Mouse (Mus musculus) forebrain, postnatal 0 days (tissue): ENCODE measurements around the gene Lpar1. TPM values are rescaled to one million over a fixed set of nuclear protein-coding genes. Genes with fewer than 3 reads are reported as not detected.

ENCODE experiments used
- ATAC-seq: fragments of 200-750 bp; cut with Nextera tagmentation; 2 replicates; pipeline ENCODE4 v1.8.0; 2017; ENCODE audit warnings: mild to moderate bottlenecking, moderate library complexity
- DNase-seq: peaks from one replicate; pipeline ENCODE4 v3.0.0-alpha.2; 2015
- H3K27ac ChIP-seq: fragments of 300-500 bp; sonication (generic); 2 replicates; pipeline ENCODE4 v1.5.1; 2014; ENCODE audit warnings: low read depth, mild to moderate bottlenecking, antibody characterized with exemption, low read length, moderate library complexity, mixed read lengths
- H3K27me3 ChIP-seq: fragments of 300-500 bp; sonication (generic); 2 replicates; pipeline ENCODE4 v1.6.1; 2014; ENCODE audit warnings: mild to moderate bottlenecking, low read length, mixed read lengths; ENCODE audit not compliant: insufficient read depth
- H3K36me3 ChIP-seq: fragments of 300-500 bp; sonication (generic); 2 replicates; pipeline ENCODE4 v1.6.1; 2014; ENCODE audit warnings: mild to moderate bottlenecking, moderate library complexity; ENCODE audit not compliant: insufficient read depth
- H3K4me1 ChIP-seq: fragments of 300-500 bp; sonication (generic); 2 replicates; pipeline ENCODE4 v1.6.1; 2014; ENCODE audit warnings: antibody characterized with exemption; ENCODE audit not compliant: insufficient read depth
- H3K4me2 ChIP-seq: fragments of 300-500 bp; sonication (generic); 2 replicates; pipeline ENCODE4 v1.6.1; 2014; ENCODE audit warnings: low read depth, mild to moderate bottlenecking, moderate library complexity
- H3K4me3 ChIP-seq: fragments of 300-500 bp; sonication (generic); 2 replicates; pipeline ENCODE4 v1.5.1; 2014; ENCODE audit warnings: low read depth, low read length, mixed read lengths
- H3K9ac ChIP-seq: fragments of 300-500 bp; sonication (generic); 2 replicates; pipeline ENCODE4 v1.6.1; 2014; ENCODE audit warnings: mild to moderate bottlenecking
- H3K9me3 ChIP-seq: fragments of 300-500 bp; sonication (generic); 2 replicates; pipeline ENCODE4 v1.6.1; 2016; ENCODE audit warnings: low read length
- CTCF ChIP-seq: sonication (generic); IDR thresholded peaks from 2 replicates; pipeline ENCODE4 v1.5.1; 2016; ENCODE audit warnings: antibody characterized with exemption, control low read depth, low read depth
- WGBS: fragments of 180-500 bp; shearing (Covaris S2); extraction: QIAGEN DNeasy Blood & Tissue Kit; methylation state at CpG from one replicate; pipeline ENCODE4 v1.1.7; 2014; 5-methylcytosine and 5-hydroxymethylcytosine counted together
- polyA plus RNA-seq: library from polyadenylated mRNA; unstranded; fragments of >200 nt; fragmentation: Nextera tagmentation; extraction: Ambion mirVana; gene quantifications from 2 replicates; pipeline ENCODE4 v1.2.1, GENCODE M21; 2015
- total RNA-seq: library from RNA; depleted of rRNA; stranded (reverse); fragments of >200 nt; gene quantifications from 2 replicates; pipeline ENCODE4 v1.2.3, GENCODE M21; 2014

Gene Lpar1
- total and polyA plus RNA-seq, 2 experiments from 2014 or later: 17.3 to 26.2 TPM

DNA sequence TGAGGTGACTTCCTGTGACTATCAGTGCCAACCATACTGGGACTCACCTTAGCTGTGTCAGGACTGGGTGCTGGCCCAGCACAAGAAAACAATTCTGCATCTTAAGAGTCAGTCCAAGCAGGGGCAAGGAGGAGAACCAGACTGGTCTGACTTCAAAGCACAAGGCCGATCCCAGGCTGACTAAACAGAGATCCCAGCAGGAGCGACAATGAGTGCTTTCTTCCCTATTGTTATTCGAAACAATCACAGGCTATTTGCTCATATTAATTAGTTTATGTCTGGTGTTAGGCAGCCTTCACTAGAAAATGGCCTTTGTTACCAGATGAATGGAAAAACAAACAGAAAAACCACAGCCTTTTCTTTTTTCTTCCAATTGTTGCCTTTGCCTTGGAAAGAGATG lies 54.5 kb downstream of the Lpar1 start:
- Histone ChIP-seq H3K27ac (no peak overlapping the region), H3K36me3 (no peaks in the 10 kb centered on the region), H3K27me3 (no peaks in the 10 kb centered on the region), H3K4me2 (no peak overlapping the region), H3K9me3 (no peaks in the 10 kb centered on the region), H3K4me3 (no peak overlapping the region), H3K4me1 (no peaks in the 10 kb centered on the region), H3K9ac (no peak overlapping the region)
- ATAC-seq: no peak
- no peak for DNase-seq
- no peak for TF ChIP-seq CTCF
- WGBS: 44% methylated on average over 3 of the region's 3 CpGs

DNA sequence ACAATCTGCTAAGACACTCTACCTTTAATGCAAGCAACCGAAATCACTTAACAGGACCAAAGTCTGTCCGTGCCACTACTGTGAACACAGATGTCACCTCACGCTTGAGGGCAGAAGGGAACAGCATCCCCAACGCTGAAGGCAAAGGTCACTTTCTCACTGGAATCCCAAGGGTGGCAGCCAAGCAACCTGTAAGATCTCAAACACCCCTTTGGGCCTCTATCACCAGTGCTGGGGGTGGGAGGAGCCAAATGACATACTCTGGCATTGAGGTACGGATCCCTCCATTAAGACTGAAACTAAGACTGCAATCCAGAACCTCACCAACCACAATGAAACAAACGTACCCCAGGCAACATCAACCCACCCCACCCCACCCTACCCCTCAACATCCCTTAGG lies 55.0 kb downstream of the Lpar1 start:
- no peak for ATAC-seq
- Histone ChIP-seq H3K9ac (no peak overlapping the region), H3K4me2 (no peak overlapping the region), H3K27ac (no peak overlapping the region), H3K4me3 (no peak overlapping the region), H3K9me3 (no peaks in the 10 kb centered on the region), H3K27me3 (no peaks in the 10 kb centered on the region), H3K36me3 (no peaks in the 10 kb centered on the region), H3K4me1 (no peaks in the 10 kb centered on the region)
- WGBS: 70% methylated on average over 6 of the region's 6 CpGs
- no peak for TF ChIP-seq CTCF
- DNase-seq: no peak

DNA sequence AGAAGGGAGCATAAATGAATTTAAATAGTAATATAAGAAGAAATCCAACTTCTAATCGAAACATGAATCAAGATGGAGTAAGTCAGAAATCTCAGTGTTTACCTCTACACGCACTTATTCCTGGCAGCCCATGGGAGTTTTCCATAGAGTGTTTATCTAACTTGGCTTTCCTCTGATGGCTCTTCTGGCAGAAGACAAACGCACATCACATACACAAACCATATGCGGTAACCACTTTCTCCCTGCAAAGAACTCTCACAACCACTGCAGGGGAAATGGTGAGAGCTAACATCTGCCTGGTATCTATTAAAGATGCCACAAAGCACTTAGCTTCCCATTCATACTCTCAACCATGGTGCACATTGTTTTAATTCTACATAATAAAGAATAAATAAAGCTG lies 56.4 kb downstream of the Lpar1 start:
- Histone ChIP-seq H3K36me3 (no peaks in the 10 kb centered on the region), H3K4me3 (no peak overlapping the region), H3K27ac (no peak overlapping the region), H3K4me1 (no peaks in the 10 kb centered on the region), H3K9me3 (no peaks in the 10 kb centered on the region), H3K4me2 (no peak overlapping the region), H3K27me3 (no peaks in the 10 kb centered on the region), H3K9ac (no peak overlapping the region)
- no peak for TF ChIP-seq CTCF
- 84% methylated on average over 4 of the region's 4 CpGs for WGBS
- DNase-seq (no peak), ATAC-seq (no peak)

DNA sequence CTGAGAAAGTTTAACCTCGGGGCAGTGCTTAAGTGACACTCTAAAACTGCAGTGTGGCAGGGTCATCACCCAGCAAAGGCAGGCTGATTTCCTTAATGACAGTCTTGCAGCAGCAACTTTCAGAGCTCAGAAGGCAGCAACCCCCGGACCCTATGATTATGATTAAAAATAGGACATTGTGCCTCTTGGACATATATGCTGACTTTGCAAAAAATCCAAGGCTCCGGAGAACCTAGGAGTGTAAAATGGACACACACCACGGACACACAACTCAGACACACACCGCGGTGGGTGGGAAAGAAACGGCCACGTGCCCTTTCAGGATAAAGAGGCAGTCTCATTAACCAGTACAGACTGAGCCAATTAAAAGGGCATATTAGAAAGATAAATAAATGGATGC lies 57.0 kb downstream of the Lpar1 start:
- Histone ChIP-seq H3K9ac (no peak overlapping the region), H3K4me3 (no peak overlapping the region), H3K36me3 (no peaks in the 10 kb centered on the region), H3K4me2 (no peak overlapping the region), H3K27ac (no peak overlapping the region), H3K27me3 (no peaks in the 10 kb centered on the region), H3K9me3 (no peaks in the 10 kb centered on the region), H3K4me1 (no peaks in the 10 kb centered on the region)
- WGBS: 71% methylated on average over 8 of the region's 8 CpGs
- TF ChIP-seq CTCF: no peak
- DNase-seq (no peak), ATAC-seq (no peak)

DNA sequence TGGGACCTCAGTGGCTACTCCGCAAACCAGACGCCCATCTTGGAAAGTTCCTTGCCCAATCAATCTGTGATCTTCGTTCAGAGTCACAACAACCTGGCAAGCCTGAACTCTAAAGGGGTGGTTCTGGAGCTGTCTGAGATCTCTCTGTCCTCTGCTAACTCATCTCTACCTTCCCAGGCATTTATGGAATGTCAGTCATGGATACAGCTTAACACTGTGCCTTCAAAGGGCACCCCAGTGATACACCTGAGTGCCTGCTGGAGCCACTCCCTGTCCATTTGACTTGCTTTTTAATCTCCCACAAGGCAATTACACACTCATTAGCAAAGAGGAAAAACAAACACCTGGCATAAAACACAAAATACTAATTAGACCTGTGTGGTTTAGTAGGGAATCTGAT lies 62.0 kb downstream of the Lpar1 start:
- Histone ChIP-seq H3K9ac (no peak overlapping the region), H3K4me1 (no peaks in the 10 kb centered on the region), H3K27ac (no peak overlapping the region), H3K4me2 (no peak overlapping the region), H3K27me3 (no peaks in the 10 kb centered on the region), H3K36me3 (no peaks in the 10 kb centered on the region), H3K9me3 (no peaks in the 10 kb centered on the region), H3K4me3 (no peak overlapping the region)
- DNase-seq (no peak), ATAC-seq (no peak)
- WGBS: 75% methylated on average over 3 of the region's 3 CpGs
- TF ChIP-seq CTCF: no peak

DNA sequence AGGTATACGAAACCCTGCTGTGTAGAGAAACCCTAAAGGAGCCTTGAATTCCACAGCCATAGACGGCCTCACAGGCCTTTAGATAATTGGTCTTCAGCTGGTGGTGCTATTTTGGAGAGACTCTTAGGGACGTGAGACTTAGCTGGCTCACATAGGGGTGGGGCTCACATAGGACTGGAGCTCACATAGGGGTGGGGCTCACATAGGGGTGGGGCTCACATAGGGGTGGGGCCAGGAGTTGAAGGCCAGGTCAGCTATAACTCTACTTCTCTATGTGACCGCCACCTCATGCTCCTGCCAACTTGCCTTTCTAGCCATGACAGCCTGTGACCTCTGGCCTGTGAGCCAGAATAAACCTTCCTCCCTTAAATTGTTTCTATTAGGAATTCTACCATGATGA lies 63.3 kb downstream of the Lpar1 start:
- H3K27me3 ChIP-seq: no peaks in the 10 kb centered on the region
- H3K9ac ChIP-seq: no peak overlapping the region
- 86% methylated on average over 4 of the region's 4 CpGs for WGBS
- no peak overlapping the region for H3K4me2 ChIP-seq
- ATAC-seq (no peak), DNase-seq (no peak)
- no peaks in the 10 kb centered on the region for H3K9me3 ChIP-seq
- no peaks in the 10 kb centered on the region for H3K36me3 ChIP-seq
- no peak overlapping the region for H3K27ac ChIP-seq
- TF ChIP-seq CTCF: no peak
- no peaks in the 10 kb centered on the region for H3K4me1 ChIP-seq
- no peak overlapping the region for H3K4me3 ChIP-seq

DNA sequence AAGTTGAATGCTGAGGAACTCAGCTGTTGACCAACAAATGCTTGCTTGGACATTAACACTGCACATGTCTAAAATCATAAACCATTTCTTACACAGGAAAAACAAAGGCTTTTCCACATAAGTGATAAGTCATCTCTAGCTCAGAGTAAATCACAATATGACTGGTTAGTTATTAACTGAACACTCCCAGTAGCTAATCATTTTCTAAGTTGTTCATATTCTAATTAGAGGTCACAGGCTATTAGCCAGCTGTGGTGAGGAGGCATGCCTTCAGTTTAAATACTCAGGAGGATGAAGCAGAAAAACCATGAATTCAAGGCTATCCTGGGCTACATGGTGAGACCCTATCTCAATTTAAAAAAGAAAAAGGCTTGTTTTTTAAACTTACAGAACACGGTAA lies 75.1 kb downstream of the Lpar1 start:
- Histone ChIP-seq H3K27ac (no peak overlapping the region), H3K36me3 (no peaks in the 10 kb centered on the region), H3K4me2 (no peak overlapping the region), H3K9me3 (no peaks in the 10 kb centered on the region), H3K27me3 (no peaks in the 10 kb centered on the region), H3K9ac (no peak overlapping the region), H3K4me1 (no peaks in the 10 kb centered on the region), H3K4me3 (no peak overlapping the region)
- DNase-seq (no peak), ATAC-seq (no peak)
- WGBS: 100% methylated on average over 1 of the region's 1 CpGs
- TF ChIP-seq CTCF: no peak

DNA sequence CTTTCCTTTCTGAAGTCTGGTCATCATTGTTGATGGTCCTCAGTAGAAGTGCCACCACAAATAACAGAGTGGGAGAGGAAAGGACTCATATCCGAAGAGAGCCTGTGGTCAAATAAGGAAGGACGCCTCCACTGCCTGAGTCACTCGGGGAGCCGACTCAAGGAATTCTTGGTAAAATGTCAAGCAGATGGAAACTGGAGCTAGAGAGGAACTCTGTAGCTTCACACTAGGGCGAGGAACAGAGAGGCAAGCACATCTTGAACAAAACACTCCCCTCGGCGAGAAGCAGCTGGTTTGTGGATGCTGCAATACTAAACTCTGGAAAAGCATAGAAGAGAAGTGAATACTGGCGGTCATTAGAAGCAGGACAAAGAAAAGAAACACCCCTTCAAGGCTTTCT lies 76.0 kb downstream of the Lpar1 start:
- WGBS: 92% methylated on average over 8 of the region's 8 CpGs

More for the DNA sequence above, 76.0 kb downstream of the Lpar1 start:
- Histone ChIP-seq H3K4me3 (no peak overlapping the region), H3K9ac (no peak overlapping the region), H3K27ac (no peak overlapping the region), H3K36me3 (no peaks in the 10 kb centered on the region), H3K27me3 (no peaks in the 10 kb centered on the region), H3K4me2 (no peak overlapping the region), H3K9me3 (no peaks in the 10 kb centered on the region), H3K4me1 (no peaks in the 10 kb centered on the region)
- ATAC-seq (no peak), DNase-seq (no peak)
- no peak for TF ChIP-seq CTCF
